Mouse (Mus musculus): ENCODE measurements at regions not wholly inside any gene's neighbourhood (a gene's known extent, or its start where the extent isn't known, plus 50 kb on each side); places are given as distances from the start of the nearest gene placed in this dataset.
"Not testable (repeated sequence)": the region's sequence is repeated elsewhere in the genome, so short reads cannot be mapped to it uniquely, and the experiment has no call there.

DNA sequence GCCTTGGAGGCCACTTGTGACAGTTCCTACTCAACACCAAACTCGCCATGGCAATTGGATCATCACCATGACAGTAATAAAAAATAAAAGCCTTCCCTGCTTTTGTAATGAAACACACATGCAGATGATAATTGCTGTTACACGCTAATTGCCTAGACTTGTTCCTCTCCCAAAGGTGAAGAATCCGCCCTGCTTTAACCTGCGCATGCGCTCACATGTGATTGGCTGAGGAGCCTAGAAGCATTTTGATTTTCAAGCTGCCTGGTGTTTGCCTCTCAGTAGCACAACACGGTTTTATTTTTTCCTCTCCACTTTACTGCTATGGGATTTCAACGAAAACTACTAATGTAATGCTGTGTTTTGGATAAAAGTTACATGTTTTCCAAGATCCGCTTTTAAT lies 128.0 kb upstream of the Nebl start:
- no peak for ATAC-seq (replicated peaks in 1 of 2; ENCODE audit: insufficient read depth in 1 of 2, low FRiP score in 2 of 2, low TSS enrichment in 1 of 2, low read depth in 1 of 2, poor library complexity in 2 of 2, severe bottlenecking in 2 of 2)

DNA sequence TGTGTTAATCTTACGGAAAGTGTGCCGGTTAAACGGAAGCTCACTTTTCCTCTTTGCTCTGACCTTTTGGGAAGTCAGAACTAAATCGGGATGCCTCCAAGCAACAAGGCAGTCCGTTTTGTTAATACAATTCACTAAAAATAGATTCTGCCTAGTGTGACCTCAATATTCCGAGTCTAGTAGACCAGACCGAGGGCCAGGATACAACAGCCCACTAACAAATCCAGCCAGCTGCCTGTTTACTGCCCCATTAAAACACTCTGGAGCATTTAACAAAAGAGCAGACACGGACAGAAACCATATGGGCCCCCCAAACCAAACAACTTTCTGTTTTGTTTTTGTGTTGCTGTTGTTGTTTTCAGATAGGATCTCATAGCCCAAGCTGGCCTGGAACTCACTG lies 127.1 kb upstream of the Nebl start:
- ATAC-seq (replicated peaks in 1 of 2; ENCODE audit: insufficient read depth in 1 of 2, low FRiP score in 2 of 2, low TSS enrichment in 1 of 2, low read depth in 1 of 2, poor library complexity in 2 of 2, severe bottlenecking in 2 of 2): no peak

DNA sequence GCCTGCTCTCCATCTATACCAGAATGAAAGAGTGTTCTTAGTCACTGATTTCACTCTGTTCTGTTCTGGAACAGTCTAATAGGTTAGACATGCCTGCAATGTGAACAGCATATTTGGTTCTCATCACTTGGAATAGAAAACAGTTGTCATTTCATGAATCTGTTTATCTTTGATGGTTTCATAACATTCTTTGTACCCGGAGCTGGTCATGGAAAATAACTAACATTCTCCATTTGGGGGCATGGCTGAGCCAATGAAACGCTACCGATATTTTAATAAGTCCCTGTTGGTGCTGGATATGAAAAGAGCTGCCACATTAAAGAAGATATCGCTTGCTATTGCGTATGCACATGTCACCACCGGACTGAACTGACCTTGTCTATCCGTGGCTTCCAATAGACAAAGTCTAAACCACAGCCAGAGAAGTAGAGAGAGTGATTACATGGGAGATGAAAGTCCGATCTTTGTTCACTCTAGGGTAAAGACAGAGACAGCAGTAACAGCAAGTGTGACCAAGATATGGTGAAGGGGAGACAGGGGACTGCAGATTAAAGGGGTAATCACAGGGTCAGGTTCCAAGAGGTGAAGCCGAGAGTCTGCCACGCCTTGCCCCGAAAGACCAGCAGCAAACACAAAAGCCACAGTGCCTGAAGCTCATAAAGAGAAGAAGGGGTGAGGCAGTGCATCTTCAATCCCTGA lies 124.5 kb upstream of the Nebl start:
- ATAC-seq (replicated peaks in 1 of 2; ENCODE audit: insufficient read depth in 1 of 2, low FRiP score in 2 of 2, low TSS enrichment in 1 of 2, low read depth in 1 of 2, poor library complexity in 2 of 2, severe bottlenecking in 2 of 2): no peak

DNA sequence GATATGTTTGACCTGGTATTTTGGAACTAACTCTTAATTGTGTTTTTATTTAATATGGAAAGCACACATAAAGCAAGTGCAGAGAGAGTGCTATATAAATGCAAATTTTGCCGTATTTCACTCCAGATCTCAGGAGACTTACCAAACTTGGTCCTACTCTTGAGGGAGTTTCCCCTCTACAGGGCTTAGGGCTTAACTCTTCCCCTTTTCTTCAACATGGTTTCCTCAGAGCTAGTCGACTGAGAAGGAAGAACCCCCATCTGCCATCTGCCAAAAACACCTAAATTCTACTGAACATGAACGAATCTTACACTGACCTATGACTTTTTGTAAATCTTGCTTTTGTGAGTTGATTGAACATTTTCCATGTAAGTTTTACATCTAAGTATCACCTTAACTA lies 122.8 kb upstream of the Nebl start:
- peak; percentile 51 to 72; a peak in 3 of 4 replicates for ATAC-seq (replicated peaks in 1 of 2; ENCODE audit: insufficient read depth in 1 of 2, low FRiP score in 2 of 2, low TSS enrichment in 1 of 2, low read depth in 1 of 2, poor library complexity in 2 of 2, severe bottlenecking in 2 of 2)

DNA sequence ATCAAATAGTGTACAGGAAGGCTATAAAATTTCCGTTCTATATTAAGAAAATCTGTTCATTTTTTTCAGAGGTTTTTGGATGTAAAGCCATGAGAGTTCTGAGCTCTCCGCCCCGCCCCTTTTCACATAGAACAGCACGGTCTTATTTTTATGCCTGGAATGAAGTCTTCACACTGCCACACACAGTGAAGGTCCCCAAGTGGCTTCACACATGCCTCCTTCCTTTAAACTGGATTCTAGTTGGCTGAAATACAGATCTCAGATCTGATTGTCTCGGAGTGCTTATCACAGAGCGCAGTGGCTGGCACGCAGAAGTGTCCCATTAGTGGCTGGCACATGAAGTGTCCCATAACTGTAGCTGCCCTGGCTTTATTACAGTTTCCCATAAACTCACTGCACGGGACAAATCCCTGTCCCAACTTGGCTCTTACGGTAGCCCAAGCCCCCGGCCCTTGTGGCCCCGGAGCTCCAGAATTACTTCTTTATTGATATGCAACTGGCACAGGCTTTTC lies 122.3 kb upstream of the Nebl start:
- ATAC-seq (replicated peaks in 1 of 2; ENCODE audit: insufficient read depth in 1 of 2, low FRiP score in 2 of 2, low TSS enrichment in 1 of 2, low read depth in 1 of 2, poor library complexity in 2 of 2, severe bottlenecking in 2 of 2): no peak

DNA sequence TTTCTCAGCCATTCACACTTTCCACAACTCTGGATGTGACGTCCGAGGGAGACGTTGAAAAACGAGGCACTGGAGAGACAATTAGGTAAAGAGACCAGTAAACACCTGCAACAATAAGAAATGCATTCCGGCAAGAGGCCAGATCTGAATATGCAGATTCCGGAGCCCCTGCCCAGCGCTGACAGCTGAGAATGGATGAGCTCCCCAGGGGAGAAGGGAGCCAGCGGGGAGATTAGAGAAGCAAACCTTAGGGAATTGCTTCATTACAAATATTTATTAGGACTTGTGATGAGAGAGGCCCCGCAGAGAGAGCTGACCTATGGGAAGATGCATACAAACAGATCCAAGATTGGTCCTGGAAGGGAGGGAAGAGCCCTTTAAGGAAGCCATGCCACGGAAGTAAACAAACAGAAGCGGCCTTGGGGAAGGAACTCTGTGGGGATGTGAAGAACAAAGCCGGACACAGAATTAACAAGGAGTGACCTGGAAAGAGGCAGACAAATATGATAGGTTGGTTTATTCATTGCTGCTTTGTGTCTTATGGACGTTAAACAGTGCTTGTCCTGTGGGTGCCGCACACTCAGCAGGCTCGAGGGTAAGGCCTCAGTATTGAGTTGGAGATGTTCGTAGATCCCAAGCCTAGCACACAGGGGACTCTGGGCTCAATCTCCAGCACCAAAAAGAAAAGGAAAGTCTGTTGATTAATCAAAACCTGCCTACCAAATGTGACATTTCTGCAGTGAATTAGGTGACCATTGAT lies 121.7 kb upstream of the Nebl start:
- ATAC-seq (replicated peaks in 1 of 2; ENCODE audit: insufficient read depth in 1 of 2, low FRiP score in 2 of 2, low TSS enrichment in 1 of 2, low read depth in 1 of 2, poor library complexity in 2 of 2, severe bottlenecking in 2 of 2): no peak

DNA sequence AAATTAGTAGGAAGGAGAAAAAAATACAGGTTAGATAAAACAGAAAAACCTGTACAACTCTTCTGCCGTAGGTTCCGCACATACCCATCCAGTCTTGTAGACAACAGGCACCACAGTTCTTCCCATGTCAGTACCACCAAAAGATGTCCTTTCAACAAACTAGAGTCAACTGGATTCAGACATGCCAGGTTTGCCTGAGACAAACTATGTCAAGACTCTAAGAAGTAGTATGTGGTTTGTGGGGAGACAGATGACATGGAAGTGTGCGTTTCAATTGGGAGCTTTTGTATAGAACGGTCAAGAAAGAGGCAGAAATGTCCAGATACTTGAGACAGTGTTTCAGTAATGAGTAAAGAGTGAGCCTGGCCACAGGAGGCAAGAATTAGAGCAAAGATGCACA lies 119.5 kb upstream of the Nebl start:
- ATAC-seq (replicated peaks in 1 of 2; ENCODE audit: insufficient read depth in 1 of 2, low FRiP score in 2 of 2, low TSS enrichment in 1 of 2, low read depth in 1 of 2, poor library complexity in 2 of 2, severe bottlenecking in 2 of 2): no peak

DNA sequence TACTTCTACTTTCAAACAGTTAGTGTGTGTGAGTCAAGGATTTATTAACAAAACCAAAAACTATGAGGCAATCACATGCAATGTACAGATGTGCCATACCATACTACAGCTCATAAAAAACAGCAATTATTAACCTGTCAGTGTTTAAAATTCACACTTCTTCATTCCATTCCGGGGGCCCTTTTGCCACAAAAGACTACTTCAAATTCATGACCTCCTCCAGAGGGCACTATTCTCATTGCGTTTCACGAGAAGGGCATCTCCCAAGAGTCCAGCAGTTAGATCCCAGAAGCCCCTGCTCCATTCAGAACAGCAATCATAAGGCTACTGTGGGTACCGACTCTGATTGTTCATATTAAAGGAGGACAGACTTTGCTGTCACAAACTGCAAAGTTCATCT lies 118.0 kb upstream of the Nebl start:
- no peak for ATAC-seq (replicated peaks in 1 of 2; ENCODE audit: insufficient read depth in 1 of 2, low FRiP score in 2 of 2, low TSS enrichment in 1 of 2, low read depth in 1 of 2, poor library complexity in 2 of 2, severe bottlenecking in 2 of 2)

DNA sequence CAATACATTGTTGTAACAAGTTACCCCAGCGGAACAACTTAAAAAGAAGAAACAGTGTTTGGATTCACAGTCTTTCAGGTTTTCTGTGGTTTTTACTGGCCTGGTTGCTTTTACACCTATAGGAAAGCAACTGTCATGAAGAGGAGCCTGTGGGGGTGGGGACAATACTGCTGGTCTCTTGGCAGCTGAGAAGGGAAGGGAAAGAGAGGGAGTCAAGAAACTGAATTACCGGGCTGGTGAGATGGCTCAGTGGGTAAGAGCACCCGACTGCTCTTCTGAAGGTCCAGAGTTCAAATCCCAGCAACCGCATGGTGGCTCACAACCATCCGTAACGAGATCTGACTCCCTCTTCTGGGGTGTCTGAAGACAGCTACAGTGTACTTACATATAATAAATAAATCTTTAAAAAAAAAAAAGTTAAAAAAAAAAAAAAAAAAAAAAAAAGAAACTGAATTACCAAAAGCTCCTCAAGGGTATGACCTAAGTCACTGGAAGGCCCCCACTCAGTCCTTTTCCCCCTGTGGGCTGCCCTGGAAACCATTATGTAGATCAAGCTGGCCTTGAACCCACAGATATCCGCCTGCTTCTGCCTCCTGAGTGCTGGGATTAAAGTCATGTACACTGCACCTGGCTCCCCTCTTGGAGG lies 114.3 kb upstream of the Nebl start:
- ATAC-seq (replicated peaks in 1 of 2; ENCODE audit: insufficient read depth in 1 of 2, low FRiP score in 2 of 2, low TSS enrichment in 1 of 2, low read depth in 1 of 2, poor library complexity in 2 of 2, severe bottlenecking in 2 of 2): not testable (repeated sequence)

DNA sequence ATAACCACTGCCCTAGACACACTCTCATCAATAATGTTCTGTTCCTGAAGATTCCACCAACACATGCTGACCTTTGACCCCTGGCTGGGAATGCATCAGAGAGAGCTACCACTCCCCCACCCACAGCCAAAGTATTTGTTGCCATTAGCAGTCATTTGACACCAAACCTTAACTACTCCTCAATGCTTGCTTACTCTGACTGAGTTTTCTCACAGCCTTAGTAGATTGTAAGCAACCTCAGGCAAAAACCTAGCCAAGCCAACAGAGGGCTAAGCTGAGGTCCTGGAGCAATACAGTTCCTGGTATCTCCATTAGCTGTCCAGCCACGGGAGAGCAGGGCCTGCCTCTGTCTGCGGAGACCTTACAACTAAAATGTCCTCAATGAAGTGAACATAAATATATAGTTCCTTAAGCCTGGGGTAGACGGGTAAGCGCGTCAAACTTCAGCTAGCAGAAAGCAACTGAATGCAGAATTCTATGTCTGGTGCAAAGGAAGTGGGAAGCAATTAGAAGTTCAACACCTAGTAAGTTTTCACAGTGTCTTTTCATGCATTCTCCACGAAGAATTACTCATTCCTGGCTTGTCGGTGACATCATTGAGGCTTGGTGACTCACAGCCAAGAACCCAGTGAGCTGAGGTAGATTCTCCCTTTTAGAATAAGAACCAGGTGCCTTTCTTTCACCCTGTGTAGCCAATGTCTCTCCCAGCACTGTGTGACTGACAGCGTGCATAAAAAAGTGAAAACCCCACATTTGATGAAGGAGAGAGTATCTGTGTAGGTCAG lies 113.6 kb upstream of the Nebl start:
- ATAC-seq (replicated peaks in 1 of 2; ENCODE audit: insufficient read depth in 1 of 2, low FRiP score in 2 of 2, low TSS enrichment in 1 of 2, low read depth in 1 of 2, poor library complexity in 2 of 2, severe bottlenecking in 2 of 2): no peak

DNA sequence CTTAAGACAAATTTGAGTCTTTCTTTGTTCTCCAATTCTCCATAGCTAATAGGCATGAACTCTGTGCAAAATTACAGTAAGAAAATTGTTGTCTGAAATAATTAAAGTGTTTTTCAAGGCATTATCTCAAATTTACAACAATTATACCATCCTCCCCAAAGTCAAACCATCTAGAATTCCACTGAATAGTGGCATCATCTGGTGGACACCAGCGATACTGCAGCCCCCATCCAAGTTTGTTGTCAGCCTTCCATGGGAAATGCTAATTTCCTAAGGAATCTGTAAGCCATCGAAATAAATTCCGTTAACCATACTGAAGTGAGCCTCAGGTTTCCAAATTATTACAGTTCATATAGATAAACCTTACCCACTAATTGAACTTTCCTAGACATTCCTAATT lies 110.7 kb upstream of the Nebl start:
- no peak for ATAC-seq (replicated peaks in 1 of 2; ENCODE audit: insufficient read depth in 1 of 2, low FRiP score in 2 of 2, low TSS enrichment in 1 of 2, low read depth in 1 of 2, poor library complexity in 2 of 2, severe bottlenecking in 2 of 2)

DNA sequence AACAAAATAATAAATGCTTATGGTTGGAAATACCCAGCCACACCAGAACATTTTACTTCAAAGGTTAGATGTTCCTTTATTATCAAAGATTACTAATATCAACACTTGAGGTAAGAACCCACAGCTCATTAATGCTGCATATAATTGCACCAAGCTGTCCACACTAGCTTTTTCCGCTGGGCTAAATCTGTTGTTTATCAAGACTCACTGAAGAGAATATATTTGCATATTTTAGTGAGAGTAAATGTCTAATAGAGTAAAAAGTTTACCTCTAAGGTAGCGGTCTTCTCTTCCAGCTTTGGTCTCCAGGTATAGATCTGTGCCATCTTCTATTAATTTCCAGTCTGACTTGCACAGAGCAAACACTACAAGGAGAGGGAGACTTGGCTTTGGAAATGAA lies 110.3 kb upstream of the Nebl start:
- no peak for ATAC-seq (replicated peaks in 1 of 2; ENCODE audit: insufficient read depth in 1 of 2, low FRiP score in 2 of 2, low TSS enrichment in 1 of 2, low read depth in 1 of 2, poor library complexity in 2 of 2, severe bottlenecking in 2 of 2)

DNA sequence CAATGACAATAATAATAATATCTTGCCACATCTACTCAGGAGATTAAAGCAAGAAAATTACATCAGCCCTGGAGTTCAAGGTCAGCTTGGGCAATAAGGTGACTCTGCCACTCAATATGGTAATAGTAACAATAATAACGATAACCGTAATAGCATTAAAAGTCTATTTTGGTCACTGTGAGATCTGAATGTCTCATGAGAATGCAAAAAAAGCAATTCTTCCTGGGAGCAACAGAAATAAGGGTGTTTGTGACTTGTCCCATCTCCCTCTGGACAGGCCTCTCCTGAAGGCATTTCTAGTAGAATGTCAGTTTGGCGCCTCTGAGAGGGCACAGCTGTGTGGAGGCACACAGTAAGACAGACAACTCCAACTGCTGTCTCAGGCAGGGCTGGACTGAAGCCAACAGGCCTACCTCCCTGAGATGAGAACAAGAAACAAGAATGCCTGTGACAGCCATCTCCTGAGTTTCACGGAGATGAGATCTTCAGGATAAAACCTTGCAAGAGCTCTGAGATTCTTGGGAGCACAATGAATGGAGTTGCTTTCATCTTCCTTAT lies 109.8 kb upstream of the Nebl start:
- ATAC-seq (replicated peaks in 1 of 2; ENCODE audit: insufficient read depth in 1 of 2, low FRiP score in 2 of 2, low TSS enrichment in 1 of 2, low read depth in 1 of 2, poor library complexity in 2 of 2, severe bottlenecking in 2 of 2): no peak

DNA sequence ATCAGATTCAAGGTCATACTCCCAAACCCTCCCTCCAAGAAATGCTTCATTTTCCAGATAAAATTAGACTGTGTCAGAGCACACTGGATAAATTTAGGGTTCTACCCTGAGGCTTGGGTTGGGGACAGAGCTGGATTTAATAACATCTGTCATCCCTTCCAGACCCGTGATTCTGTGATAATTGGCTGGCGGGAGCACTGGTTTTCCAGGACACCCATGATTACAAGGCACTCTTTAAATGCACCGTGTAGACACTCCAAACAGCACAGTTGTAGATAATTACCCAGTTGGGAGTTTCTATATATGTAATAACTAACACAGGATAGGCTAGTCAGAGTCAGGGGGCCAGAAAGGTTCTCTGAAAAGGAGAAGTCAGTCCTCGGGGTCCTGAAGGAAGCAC lies 108.4 kb upstream of the Nebl start:
- ATAC-seq (replicated peaks in 1 of 2; ENCODE audit: insufficient read depth in 1 of 2, low FRiP score in 2 of 2, low TSS enrichment in 1 of 2, low read depth in 1 of 2, poor library complexity in 2 of 2, severe bottlenecking in 2 of 2): no peak

DNA sequence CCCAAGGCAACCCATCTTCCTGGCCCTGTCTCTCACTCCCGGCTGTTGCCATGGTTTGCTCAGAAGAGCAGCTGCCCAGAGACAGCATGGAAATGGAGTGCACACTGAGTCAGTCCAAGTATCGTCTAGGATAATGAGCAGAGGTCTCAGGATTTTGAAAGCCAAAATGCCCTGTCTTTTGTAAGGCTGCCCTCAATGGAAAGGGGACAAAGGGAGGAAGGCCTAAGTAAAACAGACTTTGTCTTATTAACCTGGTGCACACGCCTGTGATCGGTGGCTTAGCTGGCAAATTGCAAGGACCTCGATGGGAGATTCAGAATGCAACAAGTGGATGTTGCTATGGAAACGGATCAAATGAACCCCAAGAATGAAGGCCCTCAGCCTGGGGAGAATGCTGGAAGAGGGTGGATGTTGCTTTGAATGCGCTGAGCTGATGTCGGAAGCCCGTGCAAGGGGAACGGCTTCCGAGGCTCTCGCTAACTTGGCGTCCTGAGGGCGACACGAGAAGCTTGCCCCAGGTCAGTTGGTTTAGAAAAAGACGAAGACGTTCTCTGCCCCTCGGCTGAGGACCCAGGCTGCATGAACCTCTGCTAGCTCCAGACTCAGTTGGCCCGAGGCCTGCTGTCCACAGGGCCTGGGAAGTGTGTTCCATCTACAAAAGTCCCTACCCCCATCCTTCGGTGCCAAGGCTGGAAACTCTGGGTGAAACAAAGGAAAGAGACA lies 107.8 kb upstream of the Nebl start:
- no peak for ATAC-seq (replicated peaks in 1 of 2; ENCODE audit: insufficient read depth in 1 of 2, low FRiP score in 2 of 2, low TSS enrichment in 1 of 2, low read depth in 1 of 2, poor library complexity in 2 of 2, severe bottlenecking in 2 of 2)

DNA sequence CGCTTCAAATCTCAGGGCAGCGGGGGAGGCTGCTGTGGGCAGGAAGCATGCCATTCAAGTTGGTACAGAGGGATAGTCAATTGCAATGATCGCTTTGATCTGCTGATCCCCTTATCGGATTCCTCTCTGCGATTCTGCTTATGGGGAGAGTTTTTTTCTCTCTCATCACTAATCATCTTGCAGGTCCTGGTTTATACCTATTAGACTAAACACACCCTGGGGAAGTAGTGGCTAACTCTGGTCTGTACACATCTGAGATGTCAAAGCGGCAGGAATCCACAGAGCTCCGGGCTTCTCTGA lies 107.1 kb upstream of the Nebl start:
- ATAC-seq (replicated peaks in 1 of 2; ENCODE audit: insufficient read depth in 1 of 2, low FRiP score in 2 of 2, low TSS enrichment in 1 of 2, low read depth in 1 of 2, poor library complexity in 2 of 2, severe bottlenecking in 2 of 2): no peak

Data from hematopoietic stem cell, adult 5-6 weeks (primary cell).